Mouse (Mus musculus) layer of hippocampus, adult 2 months (tissue): ENCODE measurements at regions not wholly inside any gene's neighbourhood (a gene's known extent, or its start where the extent isn't known, plus 50 kb on each side); places are given as distances from the start of the nearest gene placed in this dataset.
"Not testable (repeated sequence)": the region's sequence is repeated elsewhere in the genome, so short reads cannot be mapped to it uniquely, and the experiment has no call there.

ENCODE experiments used
- DNase-seq, 2 experiments: peaks; one replicate each; pipeline ENCODE4 v3.0.0; 2022; ENCODE audit warnings: low spot score in 2 of 2
- H3K27ac ChIP-seq: fragments of 200-600 bp; 2 replicates; pipeline ENCODE4 v1.8.1; 2022
- H3K4me3 ChIP-seq: fragments of 200-600 bp; 2 replicates; pipeline ENCODE4 v1.8.1; 2022; ENCODE audit warnings: mild to moderate bottlenecking
- CTCF ChIP-seq: fragments of 200-600 bp; conservative IDR thresholded peaks from 2 replicates; pipeline ENCODE4 v1.8.1; 2022; ENCODE audit warnings: antibody characterized with exemption, mild to moderate bottlenecking, moderate library complexity

DNA sequence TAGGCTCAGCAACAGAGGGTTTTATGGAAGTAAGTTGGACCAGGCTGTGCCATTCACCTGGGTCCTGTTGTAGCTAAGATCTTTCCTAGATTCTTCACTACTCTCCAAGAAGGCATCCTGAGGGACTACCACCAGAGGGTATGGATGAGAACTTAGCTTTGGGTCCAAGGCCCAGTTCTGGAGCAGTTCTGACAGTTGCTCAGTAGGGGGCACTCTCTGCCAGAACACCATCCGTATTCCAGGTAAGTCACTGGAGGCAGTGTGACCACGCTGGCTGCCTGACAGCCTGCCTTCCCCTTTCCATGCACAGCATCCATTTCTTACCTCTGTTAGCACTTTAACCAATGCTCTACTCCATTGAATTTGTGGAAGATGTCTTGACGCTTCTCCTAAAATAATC is 533.2 kb downstream of the Zfp704 start:
- TF ChIP-seq CTCF = peak; percentile 96

DNA sequence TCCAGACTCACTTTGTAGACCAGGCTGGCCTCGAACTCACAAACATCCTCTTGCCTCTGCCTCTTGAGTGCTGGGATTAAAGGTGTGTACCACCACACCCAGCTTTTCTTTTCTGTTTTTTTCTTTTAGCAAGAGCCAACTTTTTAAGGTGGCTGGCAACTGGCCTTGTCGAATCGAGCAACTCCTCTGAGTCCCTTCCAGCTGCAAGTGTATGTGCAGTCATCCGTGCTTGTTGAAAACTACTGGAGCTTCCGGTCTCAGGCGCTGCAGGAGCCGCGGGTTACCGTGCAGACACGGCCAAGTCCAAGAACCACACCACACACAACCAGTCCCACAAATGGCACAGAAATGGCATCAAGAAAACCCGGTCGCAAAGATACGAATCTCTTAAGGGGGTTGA is 537.4 kb downstream of the Zfp704 start:
- not testable (repeated sequence) for DNase-seq, H3K27ac ChIP-seq, H3K4me3 ChIP-seq

More for the DNA sequence above, 533.2 kb downstream of the Zfp704 start:
- no peak overlapping the region for H3K4me3 ChIP-seq
- peak; percentile 64 to 72 for DNase-seq
- H3K27ac ChIP-seq = no peak overlapping the region

DNA sequence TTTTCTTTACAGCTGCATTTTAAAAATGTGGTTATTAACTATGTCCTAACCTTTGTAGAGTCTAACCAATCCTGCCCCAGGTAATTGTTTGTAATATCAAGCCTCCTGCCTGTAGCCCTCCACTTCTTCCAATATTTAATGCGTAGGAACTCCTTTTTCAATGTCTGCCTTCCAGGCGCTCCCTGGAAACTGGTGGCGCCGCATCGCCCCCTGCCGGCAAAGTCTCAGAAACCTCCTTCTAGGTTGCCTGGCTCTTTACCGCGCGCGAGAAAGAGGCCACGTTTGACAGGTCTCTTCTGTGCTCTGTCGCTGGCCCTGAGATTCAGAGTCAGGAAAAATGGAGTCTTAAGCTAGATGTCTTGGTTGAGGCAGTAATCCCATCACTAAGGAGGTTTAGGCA is 542.8 kb downstream of the Zfp704 start:
- Histone ChIP-seq H3K4me3 (no peak overlapping the region), H3K27ac (no peak overlapping the region)
- peak; percentile 93 for TF ChIP-seq CTCF
- DNase-seq = peak; percentile 66 to 88

DNA sequence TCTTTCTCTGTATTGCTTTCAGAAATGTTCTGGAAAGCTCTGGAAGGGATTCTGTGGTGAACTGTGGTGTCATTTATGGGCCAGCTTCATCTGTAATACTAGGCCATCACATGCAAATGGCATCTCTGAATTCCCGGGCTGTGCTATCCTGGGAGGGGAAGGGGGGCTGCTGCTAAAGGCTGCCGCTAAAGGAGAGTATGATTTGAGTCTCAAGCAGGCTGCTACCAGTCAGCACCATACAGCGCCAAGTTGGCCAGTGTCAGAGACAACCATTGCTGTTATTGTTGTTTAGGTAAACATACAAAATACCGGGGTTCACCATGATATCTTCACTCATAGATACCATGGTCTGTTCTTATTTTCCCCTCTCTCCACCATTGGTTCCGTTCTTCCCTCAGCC is 543.5 kb downstream of the Zfp704 start:
- TF ChIP-seq CTCF = no peak
- Histone ChIP-seq H3K4me3 (no peak overlapping the region), H3K27ac (no peak overlapping the region)
- DNase-seq = no peak

DNA sequence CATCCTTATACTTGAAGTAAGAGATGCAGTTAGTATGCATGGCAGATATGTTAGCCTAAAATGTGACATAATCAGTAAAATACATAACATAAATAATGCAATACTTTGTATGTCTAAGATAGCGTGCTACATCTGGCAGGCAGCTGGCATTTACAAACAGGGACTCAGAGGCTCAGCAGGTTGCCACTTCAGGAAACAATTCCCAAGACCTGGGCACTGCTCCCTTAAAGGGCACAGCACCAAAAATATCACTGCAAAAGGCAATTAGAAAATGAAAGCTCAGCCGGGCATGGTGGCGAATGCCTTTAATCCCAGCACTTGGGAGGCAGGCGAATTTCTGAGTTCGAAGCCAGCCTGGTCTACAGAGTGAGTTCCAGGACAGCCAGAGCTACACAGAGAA is 544.0 kb downstream of the Zfp704 start:
- no peak for TF ChIP-seq CTCF

DNA sequence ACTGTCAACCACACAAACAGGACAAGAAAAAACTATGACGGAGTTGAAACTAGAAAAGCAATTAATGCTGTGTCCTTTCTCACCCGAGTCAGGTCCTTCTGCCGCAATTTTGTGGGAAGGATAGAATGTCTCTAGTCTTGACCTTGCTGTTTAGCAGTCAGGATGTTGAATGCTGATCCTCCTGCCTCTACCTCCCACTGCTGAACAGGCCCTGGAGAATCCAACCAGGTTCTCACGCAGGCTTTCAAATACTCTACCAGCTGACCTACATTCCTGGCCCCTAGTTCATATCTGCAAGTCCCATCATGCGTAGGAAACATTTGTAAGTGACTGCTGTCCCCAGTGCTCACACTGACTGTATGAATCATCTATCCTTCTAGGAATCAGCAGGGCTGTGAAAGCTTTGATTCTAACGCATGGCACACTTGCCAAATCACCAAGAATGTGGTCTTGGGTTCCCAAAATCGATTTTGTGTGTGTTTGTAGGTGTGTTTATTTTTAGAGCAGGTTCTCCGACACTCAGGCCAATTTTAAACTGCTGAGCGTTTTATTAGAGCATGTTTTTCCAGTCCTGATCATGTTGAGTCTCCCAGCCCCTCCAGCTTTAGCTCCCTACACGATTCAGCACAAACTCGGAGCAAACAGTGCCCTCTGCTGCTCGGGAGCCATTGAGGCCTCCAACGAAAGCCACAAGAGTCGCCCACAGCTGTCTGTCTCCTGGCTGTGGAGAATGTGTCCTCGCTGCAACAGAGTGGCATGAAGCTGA is 545.4 kb downstream of the Zfp704 start:
- TF ChIP-seq CTCF = peak; percentile 79
- DNase-seq = peak; percentile 34

More for the DNA sequence above, 544.0 kb downstream of the Zfp704 start:
- no peak overlapping the region for H3K4me3 ChIP-seq
- H3K27ac ChIP-seq = no peak overlapping the region
- DNase-seq = no peak

DNA sequence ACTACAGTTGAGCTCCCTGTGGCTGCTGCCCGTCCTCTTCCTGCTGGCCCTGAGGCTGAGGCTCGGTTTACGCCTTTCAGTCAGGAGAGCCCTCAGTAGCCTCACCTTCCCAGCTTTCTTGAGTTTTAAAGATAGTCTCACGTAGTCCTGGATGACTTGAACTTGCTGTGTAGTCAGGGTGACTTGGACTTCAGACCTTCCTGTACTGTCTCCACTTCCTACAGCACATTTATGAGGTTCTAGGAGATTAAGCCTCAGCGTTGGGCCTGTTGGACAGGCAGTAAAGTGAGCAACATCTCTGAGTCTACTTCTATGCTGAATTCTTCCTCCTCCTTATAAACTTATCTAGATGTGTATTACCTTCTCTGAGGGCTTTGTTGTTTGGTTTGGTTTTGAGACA is 546.2 kb downstream of the Zfp704 start:
- DNase-seq = no peak
- Histone ChIP-seq H3K4me3 (no peak overlapping the region), H3K27ac (no peak overlapping the region)
- no peak for TF ChIP-seq CTCF

More for the DNA sequence above, 545.4 kb downstream of the Zfp704 start:
- H3K4me3 ChIP-seq = no peak overlapping the region
- no peak overlapping the region for H3K27ac ChIP-seq

DNA sequence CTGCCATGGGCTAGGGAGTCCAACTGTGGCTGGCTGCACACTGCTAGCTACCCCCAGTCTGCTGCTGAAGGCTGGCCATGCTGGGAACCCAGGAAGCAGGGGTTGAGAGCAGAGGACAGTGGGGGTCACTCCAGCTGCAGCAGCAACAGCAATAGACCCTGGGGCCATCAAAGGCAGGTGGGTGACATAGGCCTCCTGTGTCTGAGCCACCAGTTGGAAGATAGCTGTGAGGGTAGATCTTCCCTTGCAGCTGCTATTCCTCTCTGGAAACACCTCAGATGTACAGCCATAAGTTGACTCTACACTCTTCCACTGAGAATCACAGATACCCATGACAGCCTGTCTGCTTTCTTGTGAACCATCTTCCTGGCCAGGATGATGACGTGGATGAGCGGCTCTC is 548.5 kb downstream of the Zfp704 start:
- DNase-seq = no peak
- Histone ChIP-seq H3K4me3 (no peak overlapping the region), H3K27ac (no peak overlapping the region)
- TF ChIP-seq CTCF = no peak

DNA sequence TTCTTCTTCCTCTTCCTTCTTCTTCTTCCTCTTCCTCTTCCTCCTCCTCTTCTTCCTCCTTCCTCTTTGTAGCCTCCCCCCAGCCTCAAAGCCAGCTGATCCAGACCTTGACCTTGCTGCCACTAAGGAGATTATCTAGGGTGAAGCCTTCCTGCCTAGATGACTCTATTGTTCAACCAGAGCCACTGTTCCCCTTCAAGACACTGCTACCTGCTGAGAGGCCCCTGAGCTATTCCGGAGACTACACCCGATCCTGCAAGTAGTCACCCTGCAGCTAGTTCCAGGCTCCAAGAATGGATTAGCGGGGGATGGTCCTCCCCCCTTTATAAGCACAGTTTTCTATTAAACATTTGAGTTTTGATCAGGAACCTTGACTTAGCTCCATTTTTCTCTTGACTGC is 552.2 kb downstream of the Zfp704 start:
- H3K4me3 ChIP-seq, DNase-seq, H3K27ac ChIP-seq: not testable (repeated sequence)

DNA sequence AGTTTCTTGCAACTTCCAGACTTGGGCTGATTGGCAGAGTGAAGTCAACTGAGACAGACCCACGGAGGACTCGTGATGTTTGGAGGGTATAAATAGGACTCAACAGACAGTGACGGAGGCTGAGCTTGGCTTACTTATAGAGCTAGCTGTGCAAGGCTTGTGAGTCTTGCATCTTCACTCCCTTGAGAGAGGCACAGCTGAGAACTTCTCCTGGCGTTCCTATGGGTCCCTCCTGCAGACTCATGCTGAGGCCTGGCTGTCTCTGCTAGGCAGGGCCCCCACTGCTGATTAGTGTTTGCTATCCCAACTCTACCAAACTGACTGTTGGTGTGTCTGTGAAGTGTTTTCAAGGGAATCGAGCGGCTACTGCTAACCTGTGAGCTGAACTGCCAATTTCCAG is 553.0 kb downstream of the Zfp704 start:
- DNase-seq = no peak
- no peak for TF ChIP-seq CTCF
- Histone ChIP-seq H3K4me3 (no peak overlapping the region), H3K27ac (no peak overlapping the region)

DNA sequence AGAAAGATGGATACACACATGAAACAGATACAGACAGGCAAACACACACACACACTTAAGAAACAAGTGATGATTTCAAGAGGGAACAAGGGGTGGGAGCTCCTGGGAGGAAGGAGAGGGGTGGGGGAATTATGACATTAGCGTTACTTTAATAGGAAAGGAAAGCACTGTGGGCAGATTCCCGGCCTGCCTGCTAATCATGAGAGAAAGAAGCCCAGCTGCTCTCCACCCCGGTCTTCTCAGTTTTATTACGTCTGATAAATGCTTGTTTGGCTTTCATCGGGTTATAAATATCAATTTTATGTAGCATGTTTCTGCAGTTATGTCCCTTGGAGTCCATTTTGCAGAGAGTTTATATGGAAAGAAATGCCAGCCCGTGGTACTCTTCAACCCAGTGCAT is 554.1 kb downstream of the Zfp704 start:
- H3K27ac ChIP-seq = no peak overlapping the region
- H3K4me3 ChIP-seq = no peak overlapping the region
- DNase-seq = no peak
- TF ChIP-seq CTCF = no peak
